Mouse (Mus musculus): ENCODE measurements at regions not wholly inside any gene's neighbourhood (a gene's known extent, or its start where the extent isn't known, plus 50 kb on each side); places are given as distances from the start of the nearest gene placed in this dataset.

DNA sequence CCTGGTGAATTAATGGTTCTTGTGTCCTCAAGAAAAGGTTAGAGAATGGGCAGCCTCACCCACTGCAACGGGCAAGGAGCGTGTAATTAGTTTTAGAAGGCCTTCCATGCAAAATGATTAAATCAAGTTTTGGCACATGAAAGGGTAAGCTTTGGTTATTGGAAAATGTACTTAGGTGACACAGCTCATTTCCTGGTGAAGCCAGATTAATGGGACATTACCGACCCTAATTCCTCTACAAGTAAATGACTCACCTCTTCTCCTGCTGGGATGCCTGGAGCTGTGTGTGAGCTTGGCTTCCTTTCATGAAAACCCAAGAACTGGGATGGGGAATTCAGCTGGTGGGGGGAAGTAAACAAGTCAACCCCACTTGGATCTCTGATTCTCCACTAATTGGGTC lies 219.9 kb upstream of the Usp24 start:
- no peak for DNase-seq (ENCODE audit: extremely low spot score in 1 of 2, low spot score in 1 of 2)

DNA sequence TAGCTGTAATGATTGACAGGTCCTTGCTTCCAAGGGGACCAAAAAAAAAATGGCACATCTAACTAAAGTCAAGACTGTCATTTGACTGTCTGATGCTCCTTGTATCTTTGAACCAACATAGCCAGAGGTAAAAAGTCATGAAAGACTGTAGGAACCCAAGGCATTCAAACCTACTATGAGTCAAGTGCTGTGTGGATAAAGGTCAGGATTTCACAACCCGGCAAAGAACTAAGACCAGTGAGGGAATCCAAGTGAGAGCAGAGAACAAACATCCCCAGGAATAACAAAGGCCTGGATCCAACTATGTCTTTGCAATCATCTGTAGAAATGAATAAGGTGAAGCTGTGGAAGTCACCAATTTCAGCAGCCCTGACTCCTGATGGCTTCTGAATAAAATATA lies 218.2 kb upstream of the Usp24 start:
- no peak for DNase-seq (ENCODE audit: extremely low spot score in 1 of 2, low spot score in 1 of 2)

DNA sequence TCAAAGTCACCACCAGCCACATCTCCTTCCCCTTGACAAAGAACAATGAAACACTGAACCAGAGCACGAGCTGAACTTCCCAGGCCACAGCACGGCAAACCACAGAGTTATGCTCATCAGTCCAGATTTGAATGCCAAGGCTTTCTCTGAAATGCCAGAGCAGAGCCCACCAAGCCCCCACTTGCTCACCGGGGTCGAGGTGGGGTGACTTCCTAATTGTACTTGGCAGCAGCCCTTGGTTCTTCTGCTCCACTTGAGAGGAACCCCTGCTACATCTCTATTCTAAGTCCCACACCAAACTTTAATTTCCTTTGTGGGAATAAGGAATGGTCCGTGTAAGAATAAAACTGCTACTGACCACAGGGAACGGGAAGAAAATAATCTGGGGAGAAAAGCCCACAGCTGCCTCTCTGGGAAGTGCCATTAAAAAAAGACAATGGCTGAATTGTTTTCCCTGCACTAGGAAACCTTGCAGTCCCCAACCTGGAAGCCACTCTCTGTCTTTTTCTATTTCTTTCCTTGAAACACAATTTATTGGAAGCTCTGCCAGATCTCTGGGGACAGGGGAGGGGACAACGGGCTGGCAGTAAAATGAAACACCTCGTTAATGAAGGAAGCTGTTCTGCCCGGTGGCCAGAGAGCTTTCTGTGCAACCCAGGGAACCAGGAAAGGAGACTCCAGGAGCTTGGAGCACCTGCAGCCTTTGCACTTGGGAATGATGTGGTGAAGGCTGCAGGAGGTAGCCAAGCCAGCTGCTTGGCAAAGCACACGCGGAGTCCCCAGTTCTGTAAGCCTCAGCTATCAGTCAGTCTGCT lies 215.6 kb upstream of the Usp24 start:
- DNase-seq (ENCODE audit: extremely low spot score in 1 of 2, low spot score in 1 of 2) = no peak

DNA sequence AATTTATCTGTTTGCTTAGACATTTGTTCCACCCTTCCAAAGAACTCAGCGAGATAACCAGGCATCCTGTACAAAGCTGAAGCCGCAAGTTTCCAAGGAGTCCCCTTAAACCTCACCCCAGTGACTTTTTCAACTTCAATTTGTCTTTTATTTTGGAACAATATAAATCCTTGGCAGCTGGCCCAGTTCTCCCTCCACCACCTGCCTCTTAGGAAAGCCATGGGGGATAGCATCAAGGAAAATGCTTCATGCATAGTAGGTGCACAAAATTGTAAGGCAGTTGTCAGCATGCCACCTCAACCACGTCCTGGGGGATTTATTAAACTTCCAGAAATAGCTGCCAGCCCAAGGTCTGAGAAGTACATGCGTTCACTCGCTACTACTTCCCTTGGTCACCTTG lies 214.1 kb upstream of the Usp24 start:
- DNase-seq (ENCODE audit: extremely low spot score in 1 of 2, low spot score in 1 of 2) = no peak

DNA sequence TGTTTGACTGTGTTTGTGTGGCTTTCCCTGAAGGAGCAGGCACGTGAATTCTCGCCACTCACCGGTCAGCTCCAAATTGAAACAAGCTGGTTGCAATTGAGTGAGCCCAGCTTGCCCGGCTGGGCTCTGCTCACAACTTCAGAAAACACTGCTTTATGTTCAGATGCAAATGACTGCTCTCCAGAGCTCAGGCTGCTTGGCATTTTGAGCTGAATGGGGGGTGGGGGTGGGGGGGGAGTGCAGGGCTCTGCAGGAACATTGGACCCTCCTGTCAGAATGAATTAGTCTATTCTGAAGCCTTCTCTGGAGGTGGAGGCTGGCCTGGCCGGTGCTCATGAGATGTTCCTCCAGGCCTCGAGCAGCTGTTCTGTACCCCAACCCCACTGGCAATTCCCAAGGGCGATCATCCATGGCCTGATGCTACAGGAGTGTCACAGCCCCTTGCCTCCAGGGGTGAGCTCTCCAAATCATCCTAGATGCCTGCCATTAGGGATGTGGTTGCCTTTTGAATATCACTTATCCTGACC lies 213.5 kb upstream of the Usp24 start:
- DNase-seq (ENCODE audit: extremely low spot score in 1 of 2, low spot score in 1 of 2) = no peak

DNA sequence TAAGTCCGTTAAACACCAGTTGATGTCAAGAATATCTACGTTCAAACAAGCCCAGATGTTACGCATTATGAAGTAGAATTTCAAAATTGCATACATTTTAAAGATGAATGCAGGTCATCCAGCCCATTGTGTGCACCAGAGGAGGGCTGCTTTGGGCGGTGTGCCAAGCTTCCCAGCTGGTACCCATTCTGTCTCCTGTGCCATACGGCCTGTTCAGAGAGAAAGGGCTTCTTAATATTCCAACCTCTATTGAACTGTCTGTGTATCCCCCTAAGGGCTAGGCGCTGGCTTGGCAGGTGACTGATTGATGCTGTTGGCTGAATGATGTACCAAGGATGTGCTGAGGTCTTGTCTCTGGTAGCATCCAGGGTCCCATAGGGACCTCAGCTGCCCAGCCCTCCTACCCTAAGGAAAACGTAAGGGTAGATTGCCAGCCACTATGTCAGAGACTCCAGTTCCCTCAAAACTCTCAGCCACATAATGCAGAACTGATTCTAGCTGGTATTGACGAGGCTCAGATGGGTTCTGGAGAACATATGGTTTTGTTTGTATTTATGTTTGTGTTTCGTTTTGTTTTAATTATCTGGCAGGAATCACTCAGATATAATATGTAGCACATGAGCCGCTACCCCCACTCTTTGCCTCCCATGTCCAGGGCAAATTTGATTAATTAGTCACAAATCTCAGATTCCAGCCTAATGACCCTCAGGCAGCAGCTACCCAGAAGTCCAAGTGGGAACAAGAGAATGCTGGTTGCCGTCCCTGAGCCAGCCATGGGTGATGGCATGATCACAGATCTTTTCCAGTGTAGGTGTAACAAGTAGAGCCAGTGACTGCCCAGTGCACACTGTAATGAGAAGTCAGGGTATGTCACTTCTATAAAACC lies 212.0 kb upstream of the Usp24 start:
- peak in 1 of 2 experiments; percentile 35 for DNase-seq (ENCODE audit: extremely low spot score in 1 of 2, low spot score in 1 of 2)

DNA sequence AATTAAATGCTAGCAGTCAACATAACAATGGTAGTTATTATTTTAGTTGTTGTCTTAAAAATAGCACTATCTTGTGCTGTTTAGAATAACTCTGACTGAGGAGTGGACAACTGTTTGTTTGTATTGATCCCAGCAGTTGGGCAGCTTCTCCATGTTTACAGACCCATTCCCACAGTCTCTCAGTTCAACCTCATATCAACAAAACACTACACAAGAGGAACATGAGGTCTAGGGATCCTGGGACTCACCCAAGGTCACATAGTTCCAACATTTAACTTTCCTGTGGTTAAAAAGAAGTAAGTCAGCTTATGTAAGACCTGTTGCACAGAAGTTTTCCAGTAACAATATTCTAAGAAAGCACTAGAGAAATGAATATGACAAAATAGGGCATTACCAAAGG lies 203.0 kb upstream of the Usp24 start:
- no peak for DNase-seq (ENCODE audit: extremely low spot score in 1 of 2, low spot score in 1 of 2)

DNA sequence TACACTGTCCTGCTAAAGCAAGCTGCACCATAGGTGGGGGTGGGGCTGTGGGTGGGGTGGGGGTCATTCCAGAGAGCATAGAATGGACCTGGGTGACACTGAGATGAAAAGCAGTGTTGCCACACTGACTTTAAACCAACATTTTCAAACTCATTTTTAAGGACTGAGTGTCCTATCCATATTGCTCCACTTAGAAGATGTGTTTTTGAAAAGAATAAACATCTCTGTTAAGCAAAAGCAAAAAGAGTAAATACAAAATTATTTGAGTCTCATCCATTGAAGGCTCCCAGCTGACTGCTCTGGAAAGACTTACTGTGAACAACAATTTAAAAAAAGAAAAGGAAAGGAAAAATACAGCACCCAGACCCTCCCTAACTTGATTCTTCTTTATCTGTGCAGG lies 202.3 kb upstream of the Usp24 start:
- DNase-seq (ENCODE audit: extremely low spot score in 1 of 2, low spot score in 1 of 2) = no peak

DNA sequence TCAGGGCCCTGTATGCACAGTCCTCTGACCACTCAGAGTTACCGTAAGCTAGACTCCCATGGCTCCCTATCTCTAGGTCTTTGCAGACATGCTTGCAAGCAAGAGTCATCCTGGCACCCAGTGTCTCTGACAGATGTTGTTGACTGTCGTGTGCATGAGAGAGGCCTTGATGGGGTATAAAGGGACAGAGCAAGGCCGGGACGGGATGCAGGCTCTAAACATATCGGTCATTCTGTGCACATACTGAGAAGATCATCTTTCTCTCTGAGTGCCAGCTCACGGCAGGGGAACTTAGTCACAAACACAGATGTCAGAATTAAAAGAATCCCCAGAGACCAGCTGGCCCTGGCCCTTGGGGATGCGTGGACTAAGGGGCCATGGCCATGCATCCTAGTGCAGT lies 199.4 kb upstream of the Usp24 start:
- no peak for DNase-seq (ENCODE audit: extremely low spot score in 1 of 2, low spot score in 1 of 2)

DNA sequence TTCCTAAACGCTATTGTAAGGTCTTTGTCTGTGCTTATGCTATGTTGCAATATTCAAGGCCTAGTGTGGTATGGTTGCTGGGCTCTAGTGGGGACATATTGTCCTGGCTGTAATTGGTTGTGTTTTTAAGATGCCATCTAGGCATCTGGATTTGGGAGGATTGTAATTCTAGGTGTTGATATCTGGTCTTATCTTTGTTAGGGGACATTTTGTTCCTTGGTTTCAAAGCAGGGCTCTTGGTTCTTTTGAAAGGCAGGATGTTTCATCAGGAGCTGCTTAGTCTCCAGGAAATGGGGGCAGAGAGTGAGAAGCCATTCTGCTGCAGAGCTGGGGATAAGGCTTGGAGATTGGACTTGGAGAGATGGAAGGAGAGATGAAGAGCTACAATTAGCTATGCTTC lies 194.7 kb upstream of the Usp24 start:
- DNase-seq (ENCODE audit: extremely low spot score in 1 of 2, low spot score in 1 of 2) = no peak

DNA sequence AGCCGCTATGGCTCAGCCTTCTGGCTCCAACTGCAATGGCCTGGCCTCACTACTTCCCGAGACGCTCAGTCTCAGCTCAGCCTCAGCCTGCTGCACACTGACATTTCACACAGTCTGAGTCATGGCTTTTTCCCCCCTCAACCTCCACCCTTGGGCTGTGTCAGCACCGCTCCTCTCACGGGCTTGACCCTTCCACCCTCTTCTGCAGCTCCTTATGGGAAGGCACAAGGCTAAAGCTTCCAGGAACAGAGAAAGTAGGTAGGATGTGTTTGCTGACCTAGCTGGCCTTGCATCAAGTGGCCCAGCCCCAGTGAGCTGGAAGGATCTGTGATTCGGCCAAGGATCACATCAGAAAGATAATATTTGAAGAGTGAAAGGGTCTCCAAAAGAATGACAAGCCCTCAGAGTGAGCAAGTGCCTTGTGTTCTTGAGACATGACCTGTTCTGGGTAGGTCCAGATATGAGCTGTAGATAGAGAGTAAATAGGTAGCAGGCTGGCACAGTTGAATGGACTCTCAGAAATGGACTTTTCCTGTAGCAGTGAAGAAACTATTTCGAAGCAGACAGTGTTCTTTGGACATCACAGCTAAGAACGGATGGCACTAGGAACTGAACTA lies 192.9 kb upstream of the Usp24 start:
- DNase-seq (ENCODE audit: extremely low spot score in 1 of 2, low spot score in 1 of 2) = no peak

DNA sequence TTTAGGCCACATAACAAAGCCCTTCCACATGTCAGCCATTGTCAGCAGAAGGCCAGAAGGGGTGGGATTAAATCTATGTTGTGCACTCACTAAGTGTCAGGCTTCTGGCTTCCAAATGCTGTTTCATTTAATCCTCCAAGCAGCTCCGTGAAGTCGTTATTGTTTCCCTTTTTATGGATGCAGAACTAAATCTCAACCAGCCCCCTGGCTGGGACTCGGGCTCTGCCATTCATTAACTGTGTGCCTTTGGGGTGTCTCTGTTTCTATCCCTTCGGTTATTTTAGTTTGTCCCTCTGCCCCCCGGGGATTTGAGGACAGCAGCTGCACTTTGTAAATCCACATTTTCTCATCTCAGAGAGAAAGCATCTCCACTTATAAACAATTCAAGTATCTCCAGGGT lies 188.8 kb upstream of the Usp24 start:
- no peak for DNase-seq (ENCODE audit: extremely low spot score in 1 of 2, low spot score in 1 of 2)

DNA sequence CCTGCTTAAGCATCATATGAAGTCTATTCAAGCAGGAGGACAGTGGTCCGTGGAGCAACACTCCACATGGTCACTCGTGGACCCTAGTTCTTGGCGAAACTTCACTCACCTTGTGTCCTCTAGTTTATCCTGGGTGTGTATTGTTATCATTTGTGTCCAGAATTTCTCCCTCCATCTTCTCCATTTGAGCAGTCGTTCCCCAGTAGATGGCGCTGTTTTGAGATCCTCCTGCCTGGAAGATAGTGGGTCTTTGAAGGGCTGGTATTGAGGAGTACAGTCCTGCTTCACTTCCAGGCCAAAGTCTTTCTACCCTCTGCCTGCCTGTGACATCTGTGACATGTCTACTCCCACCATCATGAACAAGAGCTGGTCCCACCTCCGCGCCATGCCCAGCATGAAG lies 188.4 kb upstream of the Usp24 start:
- peak in 1 of 2 experiments; percentile 47 for DNase-seq (ENCODE audit: extremely low spot score in 1 of 2, low spot score in 1 of 2)

DNA sequence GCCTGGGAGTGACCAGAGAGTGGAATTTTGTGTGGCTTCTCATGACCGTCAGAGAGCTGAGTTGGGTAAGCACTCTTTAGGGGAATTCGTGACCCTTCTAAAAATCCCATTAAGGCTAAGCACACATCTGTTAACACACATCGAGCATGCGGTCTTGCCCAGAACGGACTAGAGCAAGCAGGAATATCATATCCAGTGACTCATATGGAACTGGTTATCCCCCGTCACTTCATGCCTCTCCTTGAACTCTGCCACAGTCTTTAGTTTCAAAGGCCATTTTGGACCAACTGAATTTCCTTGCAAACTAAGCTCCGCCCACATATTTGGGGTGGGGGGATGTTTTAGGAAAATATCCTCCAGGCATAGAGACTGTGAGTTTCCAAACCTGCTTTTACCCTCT lies 186.7 kb upstream of the Usp24 start:
- no peak for DNase-seq (ENCODE audit: extremely low spot score in 1 of 2, low spot score in 1 of 2)

DNA sequence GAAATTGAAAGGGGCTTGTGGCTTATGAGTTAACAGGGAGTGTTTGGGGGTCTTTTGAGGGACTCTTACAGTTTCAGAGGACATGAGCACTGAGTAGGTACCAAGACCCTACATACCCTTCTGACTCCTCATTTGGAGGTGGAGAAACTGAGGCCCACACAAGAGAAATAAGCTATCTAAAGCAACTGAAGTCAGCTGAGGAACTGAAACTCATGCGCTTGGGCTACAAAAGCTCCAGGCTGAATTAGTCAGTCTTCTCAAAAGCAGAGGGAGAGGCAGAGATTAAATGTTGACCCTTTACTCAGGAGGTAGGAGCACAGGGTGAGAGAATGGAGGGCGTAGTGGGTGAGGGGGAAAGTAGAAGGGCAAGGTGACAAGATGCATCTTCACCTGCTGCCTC lies 186.2 kb upstream of the Usp24 start:
- DNase-seq (ENCODE audit: extremely low spot score in 1 of 2, low spot score in 1 of 2) = no peak

DNA sequence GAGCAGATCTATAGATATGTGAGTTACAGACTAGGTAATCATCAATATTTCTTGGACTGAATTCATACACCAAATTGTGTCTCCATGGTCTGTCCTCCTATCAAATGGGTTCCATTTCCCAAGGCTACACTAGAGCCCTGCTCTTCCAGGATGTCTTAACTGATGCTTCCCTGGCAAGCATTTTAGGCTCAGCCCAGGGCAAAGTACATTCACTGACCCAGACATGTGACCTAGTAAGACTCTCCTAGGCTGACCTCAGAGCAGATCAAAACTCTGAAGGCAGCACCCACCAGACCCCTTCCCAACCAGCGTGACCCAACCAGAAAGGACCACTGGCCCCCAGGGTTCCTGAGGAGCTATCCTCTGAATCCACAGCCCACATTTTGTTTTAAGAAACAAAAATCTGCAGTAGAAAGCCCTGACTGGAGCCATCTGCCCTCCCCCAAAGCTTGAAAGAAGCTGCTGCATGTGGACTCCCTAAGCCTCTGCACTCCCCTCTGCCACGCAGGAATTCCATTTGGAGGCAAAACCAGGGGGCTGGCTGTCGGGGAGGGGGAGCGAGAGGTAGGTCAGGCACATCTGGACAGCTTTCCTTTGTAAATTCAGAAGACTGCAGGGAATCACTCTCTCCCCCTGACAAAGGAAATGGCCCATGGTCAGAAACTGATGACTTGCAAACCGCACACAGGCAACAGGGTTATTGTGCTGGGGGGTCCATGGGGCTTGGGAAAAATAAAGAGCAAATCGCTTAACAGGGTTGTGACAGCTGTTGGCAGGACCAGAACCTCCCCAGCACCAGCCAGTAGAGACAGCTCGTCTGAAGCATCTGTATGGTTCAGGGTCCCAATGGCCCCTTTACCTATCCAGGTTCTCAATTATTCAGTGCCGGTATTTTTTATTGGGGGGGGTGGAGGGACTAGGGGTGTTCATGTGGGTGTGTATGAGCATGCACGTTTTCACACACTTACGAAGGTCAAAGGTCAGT lies 182.0 kb upstream of the Usp24 start:
- DNase-seq (ENCODE audit: extremely low spot score in 1 of 2, low spot score in 1 of 2) = no peak

DNA sequence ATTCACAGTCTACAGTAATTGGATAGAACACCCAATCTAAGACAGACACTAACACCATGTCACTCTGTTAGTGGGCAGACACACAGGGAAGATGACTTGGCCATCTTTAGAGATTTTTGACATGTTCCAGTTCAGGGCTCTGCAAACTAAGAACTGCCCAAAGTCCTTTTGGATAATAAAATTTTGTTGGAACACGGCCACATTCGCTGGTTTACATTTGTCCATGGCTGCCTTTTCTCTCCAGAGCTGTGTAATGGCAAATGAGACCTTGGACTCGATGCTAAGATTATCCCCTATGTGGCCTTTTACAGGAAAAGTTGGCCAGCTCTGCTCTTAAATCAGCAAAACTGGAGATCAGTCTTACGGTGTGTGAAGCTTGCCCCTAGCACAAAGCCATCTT lies 173.3 kb upstream of the Usp24 start:
- no peak for DNase-seq (ENCODE audit: extremely low spot score in 1 of 2, low spot score in 1 of 2)

DNA sequence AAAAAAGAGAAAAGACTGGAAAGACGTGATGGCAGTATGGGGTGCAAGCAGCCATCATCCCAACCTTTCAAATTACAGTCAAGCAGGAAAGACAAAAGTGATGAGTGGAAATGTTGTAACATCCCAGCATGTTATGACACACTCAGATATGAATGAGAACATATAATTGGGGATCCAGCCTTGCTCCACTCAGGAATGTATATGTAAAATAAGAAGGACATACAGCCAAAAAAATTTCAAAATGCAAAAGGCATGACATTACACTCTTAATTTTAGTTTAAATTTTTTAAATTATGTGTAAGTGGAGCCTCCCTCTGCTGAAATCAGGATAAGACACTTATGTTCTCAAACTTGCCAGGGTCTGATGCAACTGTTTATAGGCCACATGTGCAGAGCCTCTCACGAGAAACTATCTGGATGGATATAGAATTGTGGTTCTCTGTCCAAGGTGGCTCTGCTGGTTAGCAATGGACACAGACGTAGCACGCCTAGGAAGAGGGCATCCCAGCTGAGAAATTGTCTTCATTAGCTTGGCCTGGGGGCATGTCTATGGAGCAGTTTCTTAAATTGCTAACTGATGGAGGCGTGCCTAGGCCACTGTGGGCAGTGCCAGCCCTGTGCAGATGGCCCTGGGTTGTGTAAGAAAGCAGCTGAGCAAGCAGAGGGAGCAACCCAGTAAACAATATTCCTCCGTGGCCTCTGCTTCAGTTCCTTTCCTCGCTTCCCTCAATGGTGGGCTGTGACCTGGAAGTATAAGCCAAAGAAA lies 171.5 kb upstream of the Usp24 start:
- DNase-seq (ENCODE audit: extremely low spot score in 1 of 2, low spot score in 1 of 2) = no peak

DNA sequence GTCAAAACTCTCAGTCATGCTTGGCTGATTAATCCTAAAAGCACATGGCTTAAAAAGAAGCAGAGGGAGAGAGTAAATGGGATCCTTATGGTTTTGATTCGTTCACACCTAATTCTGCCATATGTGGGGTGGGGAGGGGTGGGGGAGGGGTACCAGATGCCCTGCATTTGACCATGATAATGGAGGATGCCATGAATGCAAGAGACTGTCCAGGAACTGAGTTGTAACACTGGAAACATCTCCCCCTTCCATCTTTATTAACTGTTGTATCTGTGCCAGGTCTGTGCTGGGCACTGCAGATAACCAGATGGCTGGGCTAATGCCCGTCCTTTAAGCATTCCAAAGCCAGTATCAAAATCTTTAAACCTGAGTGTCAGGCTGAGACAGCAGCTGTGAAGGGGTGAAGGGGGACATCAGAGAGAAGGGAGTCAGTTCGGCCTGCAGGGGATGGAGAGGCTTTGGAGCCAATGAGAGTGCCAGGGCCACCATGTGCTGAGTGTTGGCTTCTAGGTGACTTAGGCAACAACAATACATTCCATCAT lies 169.0 kb upstream of the Usp24 start:
- no peak for DNase-seq (ENCODE audit: extremely low spot score in 1 of 2, low spot score in 1 of 2)

Measured in layer of hippocampus, postnatal 25 days (tissue).